Mouse (Mus musculus) ES-E14 (cell line): Measurements from ENCODE around the gene Slc44a1.

ENCODE experiments used
- CHD2 ChIP-seq: IDR thresholded peaks from 2 replicates; pipeline ENCODE4 v1.6.1; 2014; ENCODE audit warnings: mild to moderate bottlenecking, low read depth, low read length, inconsistent platforms
- HCFC1 ChIP-seq: IDR thresholded peaks from 2 replicates; pipeline ENCODE4 v1.6.1; 2012; ENCODE audit warnings: low read length, inconsistent platforms, borderline replicate concordance; ENCODE audit not compliant: insufficient read depth
- MAFK ChIP-seq: IDR thresholded peaks from 2 replicates; pipeline ENCODE4 v1.6.1; 2014; ENCODE audit warnings: mild to moderate bottlenecking, low read depth, low read length, inconsistent platforms; ENCODE audit not compliant: insufficient read depth
- ZC3H11A ChIP-seq: IDR thresholded peaks from 2 replicates; pipeline ENCODE4 v1.6.1; 2012; ENCODE audit warnings: low read depth, mild to moderate bottlenecking, inconsistent platforms, low read length, borderline replicate concordance
- ZNF384 ChIP-seq: IDR thresholded peaks from 2 replicates; pipeline ENCODE4 v1.6.1; 2012; ENCODE audit warnings: low read depth, low read length, inconsistent platforms

DNA sequence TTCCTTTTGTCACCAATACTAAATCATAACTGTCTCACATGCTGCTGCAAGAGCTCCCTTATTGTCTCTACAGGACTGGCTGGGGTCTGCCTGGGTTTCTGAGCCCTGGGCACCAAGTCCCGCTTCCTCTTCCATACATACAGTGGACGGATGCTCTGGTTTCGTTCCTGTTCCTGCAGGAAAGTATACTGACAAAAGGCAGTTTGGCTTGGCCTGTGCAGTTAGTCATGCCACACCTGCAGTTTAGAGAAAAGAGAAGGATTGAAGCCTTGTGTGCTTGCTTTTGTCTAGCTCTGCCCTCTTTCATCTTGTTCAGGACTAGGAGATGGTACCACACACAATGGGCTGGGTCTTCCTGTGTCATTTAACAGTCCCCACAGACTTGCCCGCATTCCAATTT lies 149.3 kb downstream of the Slc44a1 start:
- TF ChIP-seq CHD2 (no peak), ZNF384 (no peak), MAFK (no peak), HCFC1 (no peak), ZC3H11A (no peak)
